Mouse (Mus musculus): Measurements from ENCODE around the gene Ier2. TPM values are rescaled to one million over a fixed set of nuclear protein-coding genes. Genes with fewer than 3 reads are reported as not detected.

Ier2 gene
- total RNA-seq, 1 experiment: 49.7 TPM

- peaks cover 2 to 39% of the 10 kb centered on the region in 2 experiments; a peak in 2 of 4 replicates for H3K4me1 ChIP-seq (ENCODE audit: control insufficient read depth in 2 of 2, insufficient read depth in 2 of 2, low read length in 2 of 2, poor library complexity in 1 of 2)
- no peak for DNase-seq (ENCODE audit: low read depth, low spot score)
- TF ChIP-seq ZNF384 (IDR thresholded peaks at IDR 0.05; ENCODE audit: low read depth, low read length) (no peak), ZC3H11A (IDR thresholded peaks at IDR 0.05; ENCODE audit: borderline replicate concordance, low read depth, low read length) (no peak), MAFK (IDR thresholded peaks at IDR 0.05; ENCODE audit: insufficient read depth, low read depth, low read length) (no peak), CHD2 (IDR thresholded peaks at IDR 0.05; ENCODE audit: low read depth, low read length) (no peak)
- H3K36me3 ChIP-seq (ENCODE audit: control insufficient read depth, insufficient read depth, low read length, poor library complexity, severe bottlenecking): peaks cover 17% of the 10 kb centered on the region
- in situ Hi-C loops (cut with MboI; ENCODE audit: low sequenced_read_pairs in 2 of 2, unreplicated experiment in 2 of 2): loop anchor here in 1 of 2 experiments (10.0 kb wide), 2 partner anchors 72 to 112 kb away; no protein-coding TSS in a partner anchor
- no peak overlapping the region for H3K9ac ChIP-seq (ENCODE audit: insufficient read depth, low read depth, low read length, poor library complexity, severe bottlenecking)
- H3K27ac ChIP-seq (ENCODE audit: insufficient read depth, low read depth, low read length, poor library complexity, severe bottlenecking): no peak overlapping the region
- H3K9me3 ChIP-seq (ENCODE audit: control insufficient read depth, insufficient read depth, low read depth, low read length): no peaks in the 10 kb centered on the region
- no peak overlapping the region for H3K4me3 ChIP-seq (ENCODE audit: insufficient read depth in 1 of 2, low read depth in 1 of 2, low read length in 2 of 2, poor library complexity in 1 of 2, severe bottlenecking in 1 of 2)
Observed at GRCm38 (mm10) chr8:84702963-84703465, 40.4 kb upstream of the Ier2 start.

GRCm38 (mm10) chr8:84702561-84702960 is 39.9 kb upstream of the Ier2 start:
- in situ Hi-C loops (cut with MboI; ENCODE audit: low sequenced_read_pairs in 2 of 2, unreplicated experiment in 2 of 2): loop anchor here in 1 of 2 experiments (10.0 kb wide), 2 partner anchors 72 to 112 kb away; no protein-coding TSS in a partner anchor
- TF ChIP-seq CHD2 (IDR thresholded peaks at IDR 0.05; ENCODE audit: low read depth, low read length): no peak
- TF ChIP-seq ZC3H11A (IDR thresholded peaks at IDR 0.05; ENCODE audit: borderline replicate concordance, low read depth, low read length): no peak
- TF ChIP-seq ZNF384 (IDR thresholded peaks at IDR 0.05; ENCODE audit: low read depth, low read length): no peak
- TF ChIP-seq MAFK (IDR thresholded peaks at IDR 0.05; ENCODE audit: insufficient read depth, low read depth, low read length): no peak
- TF ChIP-seq HCFC1 (IDR thresholded peaks at IDR 0.05; ENCODE audit: borderline replicate concordance, insufficient read depth, low read length): no peak
- peaks cover 2 to 36% of the 10 kb centered on the region in 2 experiments; a peak in 2 of 4 replicates for H3K4me1 ChIP-seq (ENCODE audit: control insufficient read depth in 2 of 2, insufficient read depth in 2 of 2, low read length in 2 of 2, poor library complexity in 1 of 2)
- H3K27ac ChIP-seq (ENCODE audit: insufficient read depth, low read depth, low read length, poor library complexity, severe bottlenecking): no peak overlapping the region
- no peak for DNase-seq (ENCODE audit: low read depth, low spot score)
- peaks cover 20% of the 10 kb centered on the region for H3K36me3 ChIP-seq (ENCODE audit: control insufficient read depth, insufficient read depth, low read length, poor library complexity, severe bottlenecking)
- no peak overlapping the region for H3K4me3 ChIP-seq (ENCODE audit: insufficient read depth in 1 of 2, low read depth in 1 of 2, low read length in 2 of 2, poor library complexity in 1 of 2, severe bottlenecking in 1 of 2)
- H3K9ac ChIP-seq (ENCODE audit: insufficient read depth, low read depth, low read length, poor library complexity, severe bottlenecking): no peak overlapping the region
- no peaks in the 10 kb centered on the region for H3K9me3 ChIP-seq (ENCODE audit: control insufficient read depth, insufficient read depth, low read depth, low read length)

GRCm38 (mm10) chr8:84700941-84701911 is 38.6 kb upstream of the Ier2 start, which contains the start of gene Lyl1:
Gene Lyl1, plus strand, starts transcription at chr8:84701457.
- no peak for TF ChIP-seq ZNF384 (IDR thresholded peaks at IDR 0.05; ENCODE audit: low read depth, low read length)
- TF ChIP-seq HCFC1 (IDR thresholded peaks at IDR 0.05; ENCODE audit: borderline replicate concordance, insufficient read depth, low read length): no peak
- TF ChIP-seq MAFK (IDR thresholded peaks at IDR 0.05; ENCODE audit: insufficient read depth, low read depth, low read length): no peak
- TF ChIP-seq CHD2 (IDR thresholded peaks at IDR 0.05; ENCODE audit: low read depth, low read length): no peak
- TF ChIP-seq ZC3H11A (IDR thresholded peaks at IDR 0.05; ENCODE audit: borderline replicate concordance, low read depth, low read length): no peak
- no peak within 1 kb of the TSS for H3K27ac ChIP-seq (ENCODE audit: insufficient read depth, low read depth, low read length, poor library complexity, severe bottlenecking)
- in situ Hi-C loops (cut with MboI; ENCODE audit: low sequenced_read_pairs in 2 of 2, unreplicated experiment in 2 of 2): loop anchor here in 1 of 2 experiments (10.0 kb wide), 2 partner anchors 74 to 114 kb away; no protein-coding TSS in a partner anchor

GRCm38 (mm10) chr8:84700526-84700925 is 37.9 kb upstream of the Ier2 start:
- TF ChIP-seq HCFC1 (IDR thresholded peaks at IDR 0.05; ENCODE audit: borderline replicate concordance, insufficient read depth, low read length) (no peak), MAFK (IDR thresholded peaks at IDR 0.05; ENCODE audit: insufficient read depth, low read depth, low read length) (no peak), ZC3H11A (IDR thresholded peaks at IDR 0.05; ENCODE audit: borderline replicate concordance, low read depth, low read length) (no peak), CHD2 (IDR thresholded peaks at IDR 0.05; ENCODE audit: low read depth, low read length) (no peak), ZNF384 (IDR thresholded peaks at IDR 0.05; ENCODE audit: low read depth, low read length) (no peak)
- no peak overlapping the region for H3K9ac ChIP-seq (ENCODE audit: insufficient read depth, low read depth, low read length, poor library complexity, severe bottlenecking)
- in situ Hi-C loops (cut with MboI; ENCODE audit: low sequenced_read_pairs in 2 of 2, unreplicated experiment in 2 of 2): loop anchor here in 1 of 2 experiments (10.0 kb wide), 2 partner anchors 74 to 114 kb away; no protein-coding TSS in a partner anchor
- no peak overlapping the region for H3K27ac ChIP-seq (ENCODE audit: insufficient read depth, low read depth, low read length, poor library complexity, severe bottlenecking)
- H3K9me3 ChIP-seq (ENCODE audit: control insufficient read depth, insufficient read depth, low read depth, low read length): no peaks in the 10 kb centered on the region
- no peak overlapping the region for H3K4me3 ChIP-seq (ENCODE audit: insufficient read depth in 1 of 2, low read depth in 1 of 2, low read length in 2 of 2, poor library complexity in 1 of 2, severe bottlenecking in 1 of 2)
- peaks cover 27% of the 10 kb centered on the region for H3K36me3 ChIP-seq (ENCODE audit: control insufficient read depth, insufficient read depth, low read length, poor library complexity, severe bottlenecking)
- peaks cover 2 to 25% of the 10 kb centered on the region in 2 experiments; a peak in 2 of 4 replicates for H3K4me1 ChIP-seq (ENCODE audit: control insufficient read depth in 2 of 2, insufficient read depth in 2 of 2, low read length in 2 of 2, poor library complexity in 1 of 2)
- no peak for DNase-seq (ENCODE audit: low read depth, low spot score)

More at GRCm38 (mm10) chr8:84700941-84701911, 38.6 kb upstream of the Ier2 start, which contains the start of gene Lyl1:
- no peaks in the 10 kb centered on the region for H3K9me3 ChIP-seq (ENCODE audit: control insufficient read depth, insufficient read depth, low read depth, low read length)
- H3K36me3 ChIP-seq (ENCODE audit: control insufficient read depth, insufficient read depth, low read length, poor library complexity, severe bottlenecking): peaks cover 27% of the 10 kb centered on the region
- peak within 1 kb of the TSS; percentile 0; the same call in 1 of the 2 replicates for H3K9ac ChIP-seq (ENCODE audit: insufficient read depth, low read depth, low read length, poor library complexity, severe bottlenecking)
- peaks cover 2 to 26% of the 10 kb centered on the region in 2 experiments; a peak in 2 of 4 replicates for H3K4me1 ChIP-seq (ENCODE audit: control insufficient read depth in 2 of 2, insufficient read depth in 2 of 2, low read length in 2 of 2, poor library complexity in 1 of 2)
- DNase-seq (ENCODE audit: low read depth, low spot score): no peak
- peak within 1 kb of the TSS; percentile 19 to 35; a peak in 2 of 4 replicates for H3K4me3 ChIP-seq (ENCODE audit: insufficient read depth in 1 of 2, low read depth in 1 of 2, low read length in 2 of 2, poor library complexity in 1 of 2, severe bottlenecking in 1 of 2)

Measured in ES-E14 (cell line).